Mouse (Mus musculus) hindbrain, embryonic 16.5 days (tissue): ENCODE data around the gene Ankrd44. TPM values are rescaled to one million over a fixed set of nuclear protein-coding genes. Genes with fewer than 3 reads are reported as not detected.

Experiments used
- ATAC-seq: fragments of 200-750 bp; cut with Nextera tagmentation; 2 replicates; pipeline ENCODE4 v1.8.0; 2017; ENCODE audit warnings: moderate TSS enrichment, moderate library complexity
- H3K27ac ChIP-seq: fragments of 300-500 bp; sonication (generic); 2 replicates; pipeline ENCODE4 v1.5.1; 2014; ENCODE audit warnings: low read depth, mild to moderate bottlenecking, control low read depth, low read length, moderate library complexity
- H3K27me3 ChIP-seq: fragments of 300-500 bp; sonication (generic); replicated peaks from 2 replicates; pipeline ENCODE4 v1.6.1; 2014; ENCODE audit warnings: low read length; ENCODE audit not compliant: control insufficient read depth, insufficient read depth
- H3K36me3 ChIP-seq: fragments of 300-500 bp; sonication (generic); 2 replicates; pipeline ENCODE4 v1.6.1; 2014; ENCODE audit warnings: mild to moderate bottlenecking, low read length, moderate library complexity, mixed read lengths; ENCODE audit not compliant: control insufficient read depth, insufficient read depth
- H3K4me1 ChIP-seq: fragments of 300-500 bp; sonication (generic); 2 replicates; pipeline ENCODE4 v1.6.1; 2014; ENCODE audit warnings: low read depth, low read length; ENCODE audit not compliant: control insufficient read depth, insufficient read depth
- H3K4me2 ChIP-seq: fragments of 300-500 bp; sonication (generic); 2 replicates; pipeline ENCODE4 v1.6.1; 2014; ENCODE audit warnings: mild to moderate bottlenecking, low read length, control low read depth, moderate library complexity
- H3K4me3 ChIP-seq: fragments of 300-500 bp; sonication (generic); 2 replicates; pipeline ENCODE4 v1.5.1; 2014; ENCODE audit warnings: mild to moderate bottlenecking, low read length, control low read depth, moderate library complexity
- H3K9ac ChIP-seq: fragments of 300-500 bp; sonication (generic); 2 replicates; pipeline ENCODE4 v1.6.1; 2014; ENCODE audit warnings: low read depth, mild to moderate bottlenecking, control low read depth, low read length, moderate library complexity
- H3K9me3 ChIP-seq: fragments of 300-500 bp; sonication (generic); 2 replicates; pipeline ENCODE4 v1.6.1; 2014; ENCODE audit warnings: mild to moderate bottlenecking, low read length, moderate library complexity; ENCODE audit not compliant: control insufficient read depth
- WGBS: fragments of 180-500 bp; shearing (Covaris S2); extraction: QIAGEN DNeasy Blood & Tissue Kit; methylation state at CpG from one replicate; pipeline ENCODE4 v1.1.7; 2014; 5-methylcytosine and 5-hydroxymethylcytosine counted together
- polyA plus RNA-seq: library from polyadenylated mRNA; unstranded; fragments of >200 nt; fragmentation: Nextera tagmentation; extraction: Ambion mirVana; gene quantifications from 2 replicates; pipeline ENCODE4 v1.2.1, GENCODE M21; 2015

The Ankrd44 gene
- polyA plus RNA-seq, 1 experiment from 2014 or later, result 19.5 TPM

DNA sequence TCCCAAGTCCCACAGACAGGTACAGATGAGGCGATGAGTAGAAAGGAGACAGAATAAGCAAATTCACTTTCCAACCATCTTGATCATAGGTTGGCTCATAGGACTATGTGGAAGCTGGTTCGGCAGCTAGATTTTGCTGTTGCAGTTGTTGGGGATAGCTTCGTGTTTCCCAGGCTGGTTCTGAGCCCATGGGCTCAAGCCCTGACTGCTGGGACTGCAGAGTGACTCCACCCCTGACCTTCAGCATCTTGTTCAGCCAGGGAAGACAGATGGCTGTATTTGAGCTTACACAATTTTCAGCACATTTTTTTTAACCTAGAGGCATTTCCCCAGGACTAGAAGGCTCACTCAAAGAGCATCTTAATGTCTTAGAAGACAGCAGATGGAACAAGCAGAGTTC is 237.7 kb downstream of the Ankrd44 start:
- Histone ChIP-seq H3K4me1 (no peaks in the 10 kb centered on the region), H3K4me2 (no peak overlapping the region), H3K4me3 (no peak overlapping the region), H3K9ac (no peak overlapping the region), H3K27me3 (no peaks in the 10 kb centered on the region), H3K27ac (no peak overlapping the region), H3K9me3 (no peaks in the 10 kb centered on the region), H3K36me3 (0 out of 2 replicates have a peak, but pooled peaks cover 3% of the 10 kb centered on the region)
- WGBS, result 89% methylated on average over 3 of the region's 3 CpGs
- ATAC-seq, result no peak

DNA sequence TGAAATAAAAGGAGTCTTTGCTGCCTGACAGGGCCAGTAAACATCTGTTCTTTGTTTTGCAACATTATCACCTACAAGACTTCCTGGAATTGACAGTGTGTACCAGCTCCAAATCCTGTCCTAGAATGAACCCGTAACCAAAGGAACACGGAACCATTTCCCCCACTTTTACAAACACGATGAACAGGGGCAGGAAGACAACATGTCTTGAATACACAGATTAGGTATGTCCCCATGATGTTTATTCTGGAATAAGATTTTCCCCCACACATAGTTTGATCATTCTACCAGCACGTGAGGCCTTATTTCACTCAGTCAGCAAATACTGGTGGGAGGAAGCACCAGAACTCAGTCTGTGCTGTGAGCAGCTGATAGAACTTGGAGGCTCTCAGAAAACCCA is 241.9 kb downstream of the Ankrd44 start:
- Histone ChIP-seq H3K27me3 (no peaks in the 10 kb centered on the region), H3K4me3 (no peak overlapping the region), H3K4me1 (no peaks in the 10 kb centered on the region), H3K36me3 (0 out of 2 replicates have a peak, but pooled peaks cover 3% of the 10 kb centered on the region), H3K4me2 (no peak overlapping the region), H3K27ac (no peak overlapping the region), H3K9me3 (no peaks in the 10 kb centered on the region), H3K9ac (no peak overlapping the region)
- WGBS, result 85% methylated on average over 4 of the region's 4 CpGs
- ATAC-seq, result no peak

DNA sequence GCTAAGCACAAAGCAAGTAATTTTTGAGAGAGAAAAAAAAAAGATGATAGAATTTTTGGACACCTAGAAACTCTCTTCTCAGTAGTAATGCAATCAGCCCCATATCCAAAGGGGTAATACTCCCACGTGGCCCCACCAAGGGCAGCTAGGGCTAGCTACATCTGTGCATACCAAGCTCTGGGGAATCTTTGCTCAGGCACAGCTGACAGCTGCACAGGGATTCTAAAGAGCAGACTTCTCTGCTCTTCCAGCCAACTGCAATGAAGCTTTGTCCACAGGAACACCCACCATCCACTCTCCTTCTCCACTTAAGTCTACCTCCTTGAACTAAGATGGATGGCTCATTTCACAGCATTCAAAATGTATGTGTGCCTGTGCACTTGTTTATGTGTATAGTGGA is 246.6 kb downstream of the Ankrd44 start:
- Histone ChIP-seq H3K36me3 (no peaks in the 10 kb centered on the region), H3K9ac (no peak overlapping the region), H3K4me3 (no peak overlapping the region), H3K4me2 (no peak overlapping the region), H3K27ac (no peak overlapping the region), H3K27me3 (no peaks in the 10 kb centered on the region), H3K4me1 (peaks cover 3% of the 10 kb centered on the region; the same call in 1 of the 2 replicates), H3K9me3 (no peaks in the 10 kb centered on the region)
- 88% methylated on average over 1 of the region's 1 CpGs for WGBS
- no peak for ATAC-seq

DNA sequence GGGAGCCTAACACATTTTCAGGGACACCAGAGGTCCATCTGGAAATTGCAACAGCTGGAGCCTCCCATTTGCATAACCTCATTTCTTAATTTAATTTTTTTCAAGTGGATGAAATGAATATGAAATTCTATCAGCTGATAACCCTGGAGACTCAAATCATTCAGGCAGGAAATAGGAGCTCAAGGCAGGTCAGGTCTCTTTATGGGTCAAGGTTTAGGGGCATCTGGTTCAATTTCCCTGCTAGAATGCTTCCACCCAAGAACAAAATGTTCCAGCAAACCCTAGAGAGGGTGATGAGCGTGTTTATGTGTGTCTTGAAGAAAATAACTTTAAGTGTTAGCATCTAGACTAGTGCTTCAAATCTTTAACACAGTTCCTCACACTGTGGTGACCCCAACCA is 248.2 kb downstream of the Ankrd44 start:
- Histone ChIP-seq H3K27ac (no peak overlapping the region), H3K36me3 (no peaks in the 10 kb centered on the region), H3K4me3 (no peak overlapping the region), H3K9ac (no peak overlapping the region), H3K4me1 (peaks cover 3% of the 10 kb centered on the region; the same call in 1 of the 2 replicates), H3K9me3 (no peaks in the 10 kb centered on the region), H3K4me2 (no peak overlapping the region), H3K27me3 (no peaks in the 10 kb centered on the region)
- no peak for ATAC-seq
- WGBS, result 77% methylated on average over 1 of the region's 1 CpGs

DNA sequence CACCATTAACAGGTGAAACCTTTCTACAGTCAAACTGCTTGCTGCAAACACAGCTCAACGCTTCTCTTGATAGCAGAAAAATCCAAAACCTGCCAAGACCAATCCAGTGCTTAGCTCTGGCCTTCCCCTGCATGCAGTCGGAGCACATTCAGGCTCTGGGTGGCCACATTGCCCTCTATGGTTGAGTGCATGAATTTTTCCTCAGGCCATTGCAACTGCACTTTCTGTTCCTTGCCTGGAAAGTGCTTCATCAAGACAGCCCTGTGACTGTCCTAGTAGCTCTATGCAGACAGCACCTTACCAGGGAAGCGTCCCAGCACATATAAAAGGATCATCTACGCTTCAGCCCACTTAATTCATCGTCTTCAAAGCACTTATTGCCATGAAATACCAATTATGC is 250.7 kb downstream of the Ankrd44 start:
- peaks cover 3% of the 10 kb centered on the region; the same call in 1 of the 2 replicates for H3K4me1 ChIP-seq
- H3K27me3 ChIP-seq, result no peaks in the 10 kb centered on the region
- WGBS, result 69% methylated on average over 5 of the region's 5 CpGs
- no peak overlapping the region for H3K4me2 ChIP-seq
- no peak overlapping the region for H3K9ac ChIP-seq
- no peaks in the 10 kb centered on the region for H3K9me3 ChIP-seq
- no peak for ATAC-seq
- H3K27ac ChIP-seq, result no peak overlapping the region
- no peaks in the 10 kb centered on the region for H3K36me3 ChIP-seq
- H3K4me3 ChIP-seq, result no peak overlapping the region

DNA sequence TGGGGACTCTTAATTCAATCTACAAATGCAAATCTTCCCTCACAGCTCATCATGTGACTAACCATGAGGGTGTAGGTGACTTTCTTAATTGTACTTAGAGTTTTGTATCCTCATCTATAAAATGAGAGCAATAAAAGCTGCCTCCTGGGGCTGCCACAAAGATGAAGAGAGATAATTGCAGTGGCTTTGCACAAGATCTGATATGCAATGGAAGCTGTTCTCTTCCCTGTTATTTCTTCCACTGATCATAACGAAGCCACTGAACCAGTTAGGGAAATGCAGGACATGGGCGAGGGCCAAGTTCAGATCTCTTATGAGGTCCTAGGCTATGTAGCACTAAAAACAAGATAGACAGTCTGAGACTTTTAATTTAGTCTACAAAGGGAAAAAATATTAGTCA is 258.2 kb downstream of the Ankrd44 start:
- Histone ChIP-seq H3K4me1 (peaks cover 4% of the 10 kb centered on the region; the same call in 1 of the 2 replicates), H3K36me3 (no peaks in the 10 kb centered on the region), H3K9me3 (no peaks in the 10 kb centered on the region), H3K4me2 (no peak overlapping the region), H3K27ac (no peak overlapping the region), H3K9ac (no peak overlapping the region), H3K27me3 (no peaks in the 10 kb centered on the region), H3K4me3 (no peak overlapping the region)
- ATAC-seq, result no peak
- WGBS, result 78% methylated on average over 2 of the region's 2 CpGs

DNA sequence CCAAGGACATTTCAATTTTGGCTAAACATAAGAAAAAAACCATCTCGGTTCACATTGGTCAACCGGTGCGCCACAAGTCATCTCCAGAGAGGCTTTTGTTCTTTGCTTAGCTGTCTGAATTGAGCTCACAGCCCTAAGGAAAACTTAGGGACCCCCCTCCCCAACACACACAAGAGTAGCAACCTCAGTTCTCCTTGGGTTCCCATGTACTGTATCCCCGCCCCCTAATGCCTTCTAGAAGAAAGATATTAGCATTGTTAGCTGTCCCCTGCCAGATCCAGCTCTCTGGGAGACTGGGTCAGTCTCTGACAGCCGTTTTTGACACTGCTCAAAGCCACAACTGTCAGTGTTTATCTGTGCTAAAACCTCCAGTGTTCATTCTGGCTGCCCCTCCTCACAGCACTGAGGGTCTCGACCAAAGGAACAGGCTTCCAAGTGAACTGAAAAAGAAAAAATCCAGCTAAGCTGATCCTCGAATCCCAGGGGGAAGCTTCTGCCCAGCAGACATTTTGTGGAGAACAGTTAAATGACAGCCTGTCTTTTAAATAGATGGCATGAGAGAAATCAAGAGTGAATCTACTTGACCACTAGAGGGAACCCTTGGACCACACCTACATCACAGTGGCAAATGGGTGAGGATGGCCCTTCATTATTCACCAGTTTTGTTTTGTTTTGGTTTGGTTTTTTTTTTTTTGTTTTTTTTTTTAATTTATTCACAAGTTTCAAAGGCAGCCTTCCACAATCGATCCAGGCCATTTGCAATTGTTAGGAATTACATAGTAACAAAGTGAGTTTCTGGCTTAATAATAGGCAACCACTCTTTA is 260.4 kb downstream of the Ankrd44 start:
- Histone ChIP-seq H3K27me3 (no peaks in the 10 kb centered on the region), H3K4me2 (no peak overlapping the region), H3K4me3 (no peak overlapping the region), H3K9ac (no peak overlapping the region), H3K4me1 (peaks cover 4% of the 10 kb centered on the region; the same call in 1 of the 2 replicates), H3K9me3 (no peaks in the 10 kb centered on the region), H3K27ac (peak overlapping the region; percentile 23; the same call in 1 of the 2 replicates), H3K36me3 (no peaks in the 10 kb centered on the region)
- WGBS, result 49% methylated on average over 8 of the region's 8 CpGs
- peak; percentile 82 for ATAC-seq

DNA sequence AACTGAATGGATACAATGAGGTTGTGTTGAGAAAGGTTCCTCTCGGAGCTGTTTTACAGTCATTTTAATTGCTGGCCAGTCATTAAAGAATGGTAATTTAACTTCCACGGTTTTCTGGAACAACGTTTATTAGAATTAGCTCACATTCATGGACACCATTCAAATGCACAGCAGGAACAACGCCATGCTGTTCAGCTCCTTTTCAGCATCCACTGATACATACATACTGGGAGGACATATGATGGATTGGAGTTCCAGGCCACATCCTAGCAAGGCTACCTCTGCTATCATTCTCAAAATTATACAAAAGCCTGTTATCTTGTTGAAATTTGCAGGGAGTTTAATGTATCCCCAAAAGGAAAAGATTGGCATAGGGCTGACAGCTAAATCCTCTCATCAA is 261.1 kb downstream of the Ankrd44 start:
- Histone ChIP-seq H3K27me3 (no peaks in the 10 kb centered on the region), H3K4me3 (no peak overlapping the region), H3K4me2 (no peak overlapping the region), H3K36me3 (no peaks in the 10 kb centered on the region), H3K9me3 (no peaks in the 10 kb centered on the region), H3K9ac (no peak overlapping the region), H3K27ac (no peak overlapping the region), H3K4me1 (peaks cover 4% of the 10 kb centered on the region; the same call in 1 of the 2 replicates)
- WGBS, result 36% methylated on average over 4 of the region's 4 CpGs
- 0 out of 2 replicates have a peak, but pooled peaks have one; percentile 38 for ATAC-seq

DNA sequence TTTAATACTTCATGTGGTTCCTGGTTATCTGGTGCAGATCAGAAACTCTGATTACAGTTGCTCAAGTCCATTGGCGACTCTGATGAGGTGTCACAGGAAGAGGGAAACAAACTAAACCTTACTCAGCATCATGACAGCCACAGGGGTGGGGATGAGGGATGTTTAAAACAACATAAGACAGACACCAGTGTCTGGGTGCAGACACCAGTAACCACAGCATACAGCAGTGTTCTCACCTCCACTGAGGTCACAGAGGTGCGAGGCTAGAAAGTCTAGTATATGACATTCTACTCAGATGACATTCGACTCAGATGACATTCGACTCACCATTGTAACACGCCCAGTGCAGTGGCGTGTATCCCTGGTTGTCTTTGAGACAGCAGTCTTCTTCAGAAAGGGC is 265.5 kb downstream of the Ankrd44 start:
- ATAC-seq, result no peak
- H3K27me3 ChIP-seq, result no peaks in the 10 kb centered on the region
- H3K27ac ChIP-seq, result no peak overlapping the region
- no peaks in the 10 kb centered on the region for H3K9me3 ChIP-seq
- 93% methylated on average over 6 of the region's 6 CpGs for WGBS
- no peak overlapping the region for H3K4me2 ChIP-seq
- H3K4me3 ChIP-seq, result no peak overlapping the region
- H3K9ac ChIP-seq, result no peak overlapping the region
- no peaks in the 10 kb centered on the region for H3K36me3 ChIP-seq
- peaks cover 2% of the 10 kb centered on the region; the same call in 1 of the 2 replicates for H3K4me1 ChIP-seq
